Mouse (Mus musculus) layer of hippocampus, postnatal 36 days (tissue): ENCODE measurements around the gene Mgst2. TPM values are rescaled to one million over a fixed set of nuclear protein-coding genes. Genes with fewer than 3 reads are reported as not detected.

Experiments used
- total RNA-seq, 2 experiments: library from RNA; stranded (reverse); gene quantifications; 2 replicates each; pipeline ENCODE4 v1.2.3; 2021

Gene Mgst2
- total RNA-seq, 2 experiments from 2014 or later = not detected

Other genes with a start within 250 kb of the Mgst2 start
- gene Naa15, start 245.2 kb upstream of the Mgst2 start, total RNA-seq = 10 to 100 TPM; 49.3 to 56.6 TPM
- 10 to 100 TPM; 23.0 to 25.0 TPM for gene Rab33b, start 176.4 kb upstream of the Mgst2 start, total RNA-seq
- 100 to 1,000 TPM; 159 to 165 TPM for gene Setd7, start 99.5 kb upstream of the Mgst2 start, total RNA-seq